Mouse (Mus musculus): ENCODE results near the gene Pspn. TPM values are rescaled to one million over a fixed set of nuclear protein-coding genes. Genes with fewer than 3 reads are reported as not detected.

Pspn gene
- not detected for polyA plus RNA-seq (2014; fragmentation: Illumina TruSeq; extraction: RNeasy Lipid Tissue Mini Kit (QIAGEN cat#74804); ENCODE audit: low replicate concordance)

DNA sequence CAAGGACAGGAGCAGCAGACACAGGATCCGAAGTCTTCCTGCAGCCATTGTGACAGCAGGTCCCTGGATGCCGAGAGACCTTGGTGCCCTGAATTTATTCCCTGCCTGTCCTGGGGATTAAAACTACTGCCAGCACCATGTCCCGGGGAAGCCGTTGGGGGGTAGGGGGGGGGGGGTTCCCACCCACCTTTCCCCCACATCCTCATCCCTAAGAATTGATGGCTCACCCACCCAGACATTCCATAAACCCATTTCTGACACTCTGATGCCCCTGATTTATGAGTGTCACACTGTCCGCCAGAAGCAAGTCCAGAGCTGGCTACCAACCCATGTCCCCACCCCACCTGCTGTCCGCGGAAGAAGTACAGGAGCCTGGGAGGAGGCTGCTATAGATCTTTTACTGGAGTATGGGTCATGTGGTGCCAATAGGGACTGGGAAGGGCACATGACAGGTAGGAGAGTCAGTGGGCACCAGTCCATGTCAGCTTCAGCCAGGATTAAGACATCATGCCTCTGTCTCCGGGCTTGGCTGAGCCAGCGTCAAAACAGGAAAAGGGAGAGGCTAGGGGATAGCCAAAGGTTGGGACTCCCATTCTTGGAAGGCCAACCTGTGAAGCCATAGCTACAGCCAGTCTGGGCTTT is at the start of gene Pspn:
Gene Pspn (minus strand): TSS at position 51 of the 642 bp plus-strand sequence.

DNA sequence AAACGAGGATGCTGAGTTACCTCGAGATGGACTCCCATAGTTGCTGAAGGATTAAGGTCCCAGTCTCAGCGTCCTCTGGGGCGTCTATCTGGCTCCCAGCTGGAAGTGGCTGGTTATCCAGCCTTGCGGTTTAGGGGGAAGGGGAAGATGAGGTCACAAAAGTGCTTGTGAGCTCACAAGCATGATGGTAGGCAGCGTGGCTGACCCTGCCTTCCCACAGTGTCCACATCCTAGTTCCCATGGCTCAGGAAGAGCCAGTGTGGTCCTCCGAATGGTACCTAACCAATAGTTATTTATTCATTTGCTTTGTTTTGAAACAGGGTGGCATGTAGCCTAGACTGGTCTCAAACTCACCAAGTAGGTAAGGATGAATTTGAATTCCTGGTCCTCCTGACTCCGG is 41.7 kb upstream of the Pspn start, which contains the start of gene Slc25a41:
Gene Slc25a41 (minus strand): TSS at position 101 of the 400 bp plus-strand sequence.

DNA sequence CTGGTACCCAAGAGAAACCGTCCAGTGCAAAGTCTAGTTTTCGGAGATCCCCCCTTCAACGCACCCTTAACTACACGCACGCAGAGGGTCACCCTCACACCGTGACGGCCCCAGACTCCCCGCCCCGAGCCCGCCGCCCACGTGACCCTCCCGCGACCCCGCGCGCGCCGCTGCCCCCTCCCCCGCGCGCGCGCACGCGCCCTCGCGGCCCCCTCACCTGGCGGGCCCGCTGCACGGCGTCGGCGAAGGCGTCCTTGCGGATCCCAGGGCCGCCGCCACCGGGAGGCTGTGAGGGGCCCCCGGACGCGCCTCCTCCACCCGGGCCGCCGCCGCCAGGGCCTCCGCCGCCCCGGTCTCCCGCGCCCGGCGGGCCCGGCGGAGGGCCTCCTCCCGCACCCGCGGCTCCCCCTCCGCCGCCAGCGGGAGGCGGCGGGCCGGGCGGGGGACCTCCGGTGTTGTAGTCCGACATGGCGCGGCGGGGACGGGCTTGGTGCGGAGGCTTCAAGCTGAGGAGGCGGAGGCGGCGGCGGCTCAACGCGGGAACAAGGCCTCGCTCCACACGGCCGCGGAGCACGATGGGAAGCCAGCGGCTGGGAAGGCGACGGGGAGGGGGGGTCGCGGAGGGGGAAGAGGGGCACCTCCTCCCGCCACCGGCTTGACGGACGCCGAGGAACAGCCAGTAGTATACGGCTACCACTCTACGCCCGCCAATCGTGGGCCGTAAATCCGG is 31.3 kb upstream of the Pspn start, which contains the start of gene Khsrp:
Gene Khsrp (minus strand): TSS at position 592 of the 730 bp plus-strand sequence.

DNA sequence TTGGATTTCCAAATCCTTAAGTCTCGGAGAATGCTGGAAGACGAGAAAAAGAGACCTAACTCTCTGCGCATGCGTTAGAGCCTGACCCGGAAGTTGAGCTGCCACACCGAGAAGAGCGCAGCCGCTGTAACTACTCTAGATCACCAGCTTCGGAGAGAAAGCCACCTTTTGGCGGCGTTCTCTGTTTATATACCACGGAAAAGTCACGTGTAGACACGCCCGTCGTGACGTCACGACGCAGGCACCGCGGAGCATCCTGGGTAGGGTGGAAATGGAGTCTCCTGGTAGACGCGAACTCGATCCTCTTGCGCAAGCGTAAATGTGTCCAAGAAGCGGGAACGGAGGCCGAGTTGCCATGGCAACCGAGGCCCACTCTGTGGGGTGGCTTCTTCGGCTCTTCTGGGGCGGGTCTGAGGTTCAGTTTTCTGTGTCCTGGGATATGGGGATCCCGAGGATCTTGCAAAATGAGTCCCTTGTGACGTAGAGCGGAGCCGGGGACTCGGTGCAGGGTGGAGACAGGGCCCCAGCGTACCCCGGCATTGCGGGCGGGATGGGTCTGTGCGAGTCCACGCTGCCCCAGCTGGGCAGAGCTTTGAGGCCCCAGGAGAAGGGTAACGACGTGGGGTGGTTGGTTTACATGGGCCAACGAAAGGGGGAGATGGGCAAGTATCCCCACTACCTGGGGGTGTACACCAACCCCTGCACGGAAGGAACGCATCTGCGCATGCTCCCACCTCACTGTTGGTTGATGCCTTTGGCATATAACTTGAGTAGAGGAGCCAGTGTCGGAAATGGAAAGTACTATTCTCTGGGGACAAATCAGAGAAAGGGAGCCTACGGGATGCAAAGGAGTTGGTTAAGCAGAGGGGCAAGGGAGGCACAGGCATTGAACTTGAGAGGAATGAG is 11.7 kb upstream of the Pspn start, which contains the start of the genes Gtf2f1 and Gm17949:
Gene Gtf2f1 (minus strand): TSS at position 53 of the 906 bp plus-strand sequence.
Gene Gm17949 (plus strand): TSS at position 234 of the 906 bp plus-strand sequence.

DNA sequence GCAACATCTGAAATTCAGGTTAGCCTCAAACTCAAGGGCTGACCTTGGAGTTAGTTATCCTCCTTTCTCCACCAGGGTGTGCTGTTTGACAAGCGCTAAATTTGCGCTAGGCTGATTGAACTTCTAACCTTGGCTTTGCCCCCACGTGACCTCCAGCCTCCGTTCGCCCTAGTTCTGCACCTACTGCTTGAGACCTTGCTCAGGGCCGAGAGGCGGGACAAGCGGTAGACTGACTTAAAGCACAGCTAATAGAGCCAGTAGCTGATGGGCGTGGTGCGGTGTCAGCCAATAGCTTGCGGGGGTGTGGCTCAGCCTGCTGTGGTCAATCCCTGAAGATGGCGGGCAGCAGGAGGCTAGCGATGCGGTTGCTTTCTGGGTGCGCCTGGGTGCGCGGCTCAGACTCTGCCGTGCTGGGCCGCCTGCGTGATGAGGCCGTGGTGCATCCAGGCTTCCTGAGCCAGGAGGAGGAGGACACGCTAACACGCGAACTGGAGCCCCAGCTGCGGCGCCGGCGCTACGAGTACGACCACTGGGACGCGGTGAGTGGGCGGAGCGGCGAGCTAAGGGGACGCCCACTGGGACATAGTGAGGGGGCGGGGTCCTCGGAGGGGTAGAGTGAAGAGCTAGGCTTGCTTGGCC is 2.7 kb downstream of the Pspn start, which contains the start of gene Alkbh7:
Gene Alkbh7 (plus strand): TSS at position 311 of the 639 bp plus-strand sequence.

DNA sequence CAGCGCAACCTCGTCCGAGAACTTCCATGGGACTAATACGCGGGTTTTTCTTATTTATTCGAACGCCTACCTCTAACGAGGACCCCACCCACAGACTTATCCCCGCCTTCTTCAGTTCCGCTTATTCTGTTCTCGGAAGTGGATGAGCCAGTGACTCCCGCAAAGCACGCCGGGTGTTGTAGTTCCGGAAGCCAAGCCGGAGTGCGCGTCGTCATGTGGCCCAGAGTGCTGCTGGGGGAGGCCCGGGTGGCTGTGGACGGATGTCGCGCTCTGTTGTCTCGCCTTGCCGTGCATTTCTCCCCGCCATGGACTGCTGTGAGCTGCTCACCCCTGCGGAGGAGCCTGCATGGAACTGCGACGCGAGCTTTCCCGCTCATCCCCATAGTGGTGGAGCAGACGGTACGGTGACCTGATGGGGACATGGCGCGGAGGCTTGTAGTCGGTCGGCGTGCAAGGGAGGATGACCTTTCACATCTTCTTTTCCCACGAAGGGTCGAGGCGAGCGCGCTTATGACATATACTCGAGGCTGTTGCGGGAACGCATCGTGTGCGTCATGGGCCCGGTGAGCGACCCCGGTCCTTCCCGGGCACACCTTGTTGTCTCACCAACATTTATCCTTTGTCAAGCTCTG is 9.6 kb downstream of the Pspn start, which contains the start of gene Clpp:
Gene Clpp (plus strand): TSS at position 191 of the 632 bp plus-strand sequence.

DNA sequence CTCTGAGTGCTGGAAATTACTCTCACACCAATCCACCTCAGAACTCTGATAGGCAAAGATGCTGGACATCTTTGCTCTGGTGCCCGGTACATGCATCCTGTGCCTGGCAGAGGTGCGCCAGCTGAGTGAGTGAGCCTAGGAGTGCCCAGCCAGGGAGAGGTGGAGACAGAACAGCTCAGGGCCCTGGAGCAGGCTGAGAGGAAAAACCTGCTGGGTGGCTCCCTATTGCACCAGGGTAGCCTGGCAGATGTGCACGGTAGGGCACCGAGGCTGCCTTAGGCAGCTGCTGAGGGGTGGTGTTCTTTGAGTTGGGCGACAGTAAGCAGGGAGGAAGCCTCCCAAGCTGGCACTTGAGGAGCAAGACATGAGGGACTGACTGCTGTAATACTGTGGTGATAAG is 17.8 kb downstream of the Pspn start, which contains the start of gene Acer1:
Gene Acer1 (minus strand): TSS at position 114 of the 400 bp plus-strand sequence.

Other genes starting within 250 kb of the Pspn start
- not detected for gene Nrtn, start 242.5 kb downstream of the Pspn start, polyA plus RNA-seq (2014; fragmentation: Illumina TruSeq; extraction: RNeasy Lipid Tissue Mini Kit (QIAGEN cat#74804); ENCODE audit: low replicate concordance)
- 1.4 TPM for gene Dus3l, start 235.3 kb downstream of the Pspn start, polyA plus RNA-seq (2014; fragmentation: Illumina TruSeq; extraction: RNeasy Lipid Tissue Mini Kit (QIAGEN cat#74804); ENCODE audit: low replicate concordance)
- gene Prr22, start 229.8 kb downstream of the Pspn start, polyA plus RNA-seq (2014; fragmentation: Illumina TruSeq; extraction: RNeasy Lipid Tissue Mini Kit (QIAGEN cat#74804); ENCODE audit: low replicate concordance), result not detected
- gene Rfx2, start 169.0 kb downstream of the Pspn start, polyA plus RNA-seq (2014; fragmentation: Illumina TruSeq; extraction: RNeasy Lipid Tissue Mini Kit (QIAGEN cat#74804); ENCODE audit: low replicate concordance), result 0.11 TPM
- not detected for gene Acsbg2, start 125.6 kb downstream of the Pspn start, polyA plus RNA-seq (2014; fragmentation: Illumina TruSeq; extraction: RNeasy Lipid Tissue Mini Kit (QIAGEN cat#74804); ENCODE audit: low replicate concordance)
- gene 1700061G19Rik, start 124.5 kb downstream of the Pspn start, polyA plus RNA-seq (2014; fragmentation: Illumina TruSeq; extraction: RNeasy Lipid Tissue Mini Kit (QIAGEN cat#74804); ENCODE audit: low replicate concordance), result not detected
- gene Mllt1, start 64.6 kb downstream of the Pspn start, polyA plus RNA-seq (2014; fragmentation: Illumina TruSeq; extraction: RNeasy Lipid Tissue Mini Kit (QIAGEN cat#74804); ENCODE audit: low replicate concordance), result 0.52 TPM
- gene Acer1, start 17.9 kb downstream of the Pspn start, polyA plus RNA-seq (2014; fragmentation: Illumina TruSeq; extraction: RNeasy Lipid Tissue Mini Kit (QIAGEN cat#74804); ENCODE audit: low replicate concordance), result 5.1 TPM
- gene Clpp, start 9.7 kb downstream of the Pspn start, polyA plus RNA-seq (2014; fragmentation: Illumina TruSeq; extraction: RNeasy Lipid Tissue Mini Kit (QIAGEN cat#74804); ENCODE audit: low replicate concordance), result 0.63 TPM
- not detected for gene Alkbh7, start 2.7 kb downstream of the Pspn start, polyA plus RNA-seq (2014; fragmentation: Illumina TruSeq; extraction: RNeasy Lipid Tissue Mini Kit (QIAGEN cat#74804); ENCODE audit: low replicate concordance)
- gene Gtf2f1, start 11.3 kb upstream of the Pspn start, polyA plus RNA-seq (2014; fragmentation: Illumina TruSeq; extraction: RNeasy Lipid Tissue Mini Kit (QIAGEN cat#74804); ENCODE audit: low replicate concordance), result 1.6 TPM
- not detected for gene Gm17949, start 11.5 kb upstream of the Pspn start, polyA plus RNA-seq (2014; fragmentation: Illumina TruSeq; extraction: RNeasy Lipid Tissue Mini Kit (QIAGEN cat#74804); ENCODE audit: low replicate concordance)
- gene Khsrp, start 31.5 kb upstream of the Pspn start, polyA plus RNA-seq (2014; fragmentation: Illumina TruSeq; extraction: RNeasy Lipid Tissue Mini Kit (QIAGEN cat#74804); ENCODE audit: low replicate concordance), result 4.3 TPM
- not detected for gene Slc25a41, start 41.6 kb upstream of the Pspn start, polyA plus RNA-seq (2014; fragmentation: Illumina TruSeq; extraction: RNeasy Lipid Tissue Mini Kit (QIAGEN cat#74804); ENCODE audit: low replicate concordance)
- 27.2 TPM for gene Crb3, start 59.1 kb upstream of the Pspn start, polyA plus RNA-seq (2014; fragmentation: Illumina TruSeq; extraction: RNeasy Lipid Tissue Mini Kit (QIAGEN cat#74804); ENCODE audit: low replicate concordance)
- gene Slc25a23, start 59.8 kb upstream of the Pspn start, polyA plus RNA-seq (2014; fragmentation: Illumina TruSeq; extraction: RNeasy Lipid Tissue Mini Kit (QIAGEN cat#74804); ENCODE audit: low replicate concordance), result 2.3 TPM
- 3.3 TPM for gene Dennd1c, start 78.5 kb upstream of the Pspn start, polyA plus RNA-seq (2014; fragmentation: Illumina TruSeq; extraction: RNeasy Lipid Tissue Mini Kit (QIAGEN cat#74804); ENCODE audit: low replicate concordance)
- gene Tubb4a, start 87.8 kb upstream of the Pspn start, polyA plus RNA-seq (2014; fragmentation: Illumina TruSeq; extraction: RNeasy Lipid Tissue Mini Kit (QIAGEN cat#74804); ENCODE audit: low replicate concordance), result not detected
- gene Tnfsf9, start 105.3 kb upstream of the Pspn start, polyA plus RNA-seq (2014; fragmentation: Illumina TruSeq; extraction: RNeasy Lipid Tissue Mini Kit (QIAGEN cat#74804); ENCODE audit: low replicate concordance), result not detected
- not detected for gene Cd70, start 149.8 kb upstream of the Pspn start, polyA plus RNA-seq (2014; fragmentation: Illumina TruSeq; extraction: RNeasy Lipid Tissue Mini Kit (QIAGEN cat#74804); ENCODE audit: low replicate concordance)
- not detected for gene Tnfsf14, start 194.2 kb upstream of the Pspn start, polyA plus RNA-seq (2014; fragmentation: Illumina TruSeq; extraction: RNeasy Lipid Tissue Mini Kit (QIAGEN cat#74804); ENCODE audit: low replicate concordance)
- 23.0 TPM for gene C3, start 228.1 kb upstream of the Pspn start, polyA plus RNA-seq (2014; fragmentation: Illumina TruSeq; extraction: RNeasy Lipid Tissue Mini Kit (QIAGEN cat#74804); ENCODE audit: low replicate concordance)
- gene Gpr108, start 248.4 kb upstream of the Pspn start, polyA plus RNA-seq (2014; fragmentation: Illumina TruSeq; extraction: RNeasy Lipid Tissue Mini Kit (QIAGEN cat#74804); ENCODE audit: low replicate concordance), result 0.41 TPM
- gene Trip10, start 249.4 kb upstream of the Pspn start, polyA plus RNA-seq (2014; fragmentation: Illumina TruSeq; extraction: RNeasy Lipid Tissue Mini Kit (QIAGEN cat#74804); ENCODE audit: low replicate concordance), result 1.5 TPM

Data from small intestine, adult 10 weeks (tissue).